Mouse (Mus musculus) heart, adult 2 months (tissue): ENCODE measurements at regions not wholly inside any gene's neighbourhood (a gene's known extent, or its start where the extent isn't known, plus 50 kb on each side); places are given as distances from the start of the nearest gene placed in this dataset.

Experiments used
- CTCF ChIP-seq: fragments of 200-600 bp; IDR thresholded peaks from 2 replicates; pipeline ENCODE4 v1.8.1; 2022; ENCODE audit warnings: antibody characterized with exemption, mild to moderate bottlenecking, moderate library complexity
- EP300 ChIP-seq: fragments of 200-500 bp; IDR thresholded peaks from 2 replicates; pipeline ENCODE4 v1.6.1; 2011; ENCODE audit warnings: low read depth, low read length, control low read depth; ENCODE audit not compliant: insufficient read depth
- POLR2A ChIP-seq: fragments of 200-500 bp; IDR thresholded peaks from 2 replicates; pipeline ENCODE4 v1.6.1; 2011; ENCODE audit warnings: mild to moderate bottlenecking, low read depth, low read length, control low read depth; ENCODE audit not compliant: insufficient read depth

DNA sequence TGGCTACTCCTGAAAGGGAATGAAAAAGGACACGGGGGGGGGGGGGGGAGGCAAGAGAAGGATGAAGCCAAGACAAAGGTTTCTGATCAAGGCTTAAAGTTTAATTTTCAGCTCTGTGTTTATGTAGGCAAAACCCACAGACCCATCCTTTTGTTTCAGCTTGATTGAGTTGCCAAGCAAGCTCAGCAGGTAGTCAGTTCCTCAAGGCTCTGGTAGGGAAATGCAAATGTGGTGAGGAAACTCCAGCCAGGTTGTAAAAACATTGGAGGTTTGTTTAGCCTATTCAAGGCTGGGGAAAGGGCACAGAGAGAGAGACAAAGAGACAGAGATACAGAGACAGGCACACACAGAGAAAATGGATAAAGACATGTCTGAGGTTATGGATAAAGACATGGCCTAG, 99.4 kb upstream of the Ddhd1 start:
- TF ChIP-seq CTCF (no peak), POLR2A (no peak), EP300 (no peak)
